Mouse (Mus musculus) megakaryocyte, embryonic 14.5 days (primary cell): ENCODE data around the gene Ceacam18.

ENCODE experiments used
- FLI1 ChIP-seq: IDR thresholded peaks from 2 replicates; pipeline ENCODE4 v1.6.1; 2012; ENCODE audit warnings: low read length, inconsistent platforms, mixed read lengths
- GATA1 ChIP-seq: IDR thresholded peaks from 3 replicates; pipeline ENCODE4 v1.6.1; 2012; ENCODE audit warnings: mixed read lengths, low read length, inconsistent platforms, borderline replicate concordance

DNA sequence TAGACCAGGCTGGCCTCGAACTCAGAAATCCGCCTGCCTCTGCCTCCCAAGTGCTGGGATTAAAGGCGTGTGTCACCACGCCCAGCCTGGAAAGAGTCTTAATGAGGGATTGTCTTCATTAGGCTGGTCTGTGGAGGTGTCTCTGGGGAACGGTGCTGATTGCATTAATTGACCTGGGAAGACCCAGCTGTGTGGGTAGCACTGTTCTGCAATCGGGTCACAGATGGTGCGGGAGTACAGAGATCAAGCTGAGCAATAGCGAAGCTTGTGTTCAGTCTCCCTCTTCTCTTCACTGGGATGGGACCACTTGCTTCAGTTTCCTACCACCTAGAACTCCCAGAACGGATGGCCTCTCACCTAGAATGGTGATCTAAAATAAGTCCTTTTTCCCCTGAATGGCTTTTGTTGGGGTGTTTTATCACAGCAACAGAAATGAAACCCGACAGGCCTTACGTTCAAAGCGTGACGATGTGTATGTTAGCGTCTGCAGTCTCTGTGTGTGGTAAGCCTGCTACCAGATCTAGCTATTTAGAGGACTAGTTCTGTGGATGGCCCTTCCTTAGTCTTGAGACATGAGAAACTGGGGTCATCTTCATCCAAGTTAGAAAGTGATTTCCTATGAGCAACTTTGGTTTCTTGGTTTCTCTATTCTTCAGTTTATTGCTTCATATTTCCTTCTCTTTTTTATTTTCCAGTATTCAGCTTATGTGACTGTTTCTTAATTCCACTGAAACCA, 20.5 kb upstream of the Ceacam18 start:
- TF ChIP-seq GATA1 (no peak), FLI1 (no peak)
